Mouse (Mus musculus) olfactory bulb, adult 2 months (tissue): Measurements from ENCODE around the gene N4bp2l1.

Experiments used
- CTCF ChIP-seq: fragments of 200-500 bp; IDR thresholded peaks from 2 replicates; pipeline ENCODE4 v1.5.1; 2012; ENCODE audit warnings: low read depth, mild to moderate bottlenecking, low read length, moderate library complexity; ENCODE audit not compliant: insufficient read depth
- POLR2A ChIP-seq: fragments of 200-500 bp; IDR thresholded peaks from 2 replicates; pipeline ENCODE4 v1.6.1; 2012; ENCODE audit warnings: mild to moderate bottlenecking, low read depth, low read length, moderate library complexity; ENCODE audit not compliant: insufficient read depth

DNA sequence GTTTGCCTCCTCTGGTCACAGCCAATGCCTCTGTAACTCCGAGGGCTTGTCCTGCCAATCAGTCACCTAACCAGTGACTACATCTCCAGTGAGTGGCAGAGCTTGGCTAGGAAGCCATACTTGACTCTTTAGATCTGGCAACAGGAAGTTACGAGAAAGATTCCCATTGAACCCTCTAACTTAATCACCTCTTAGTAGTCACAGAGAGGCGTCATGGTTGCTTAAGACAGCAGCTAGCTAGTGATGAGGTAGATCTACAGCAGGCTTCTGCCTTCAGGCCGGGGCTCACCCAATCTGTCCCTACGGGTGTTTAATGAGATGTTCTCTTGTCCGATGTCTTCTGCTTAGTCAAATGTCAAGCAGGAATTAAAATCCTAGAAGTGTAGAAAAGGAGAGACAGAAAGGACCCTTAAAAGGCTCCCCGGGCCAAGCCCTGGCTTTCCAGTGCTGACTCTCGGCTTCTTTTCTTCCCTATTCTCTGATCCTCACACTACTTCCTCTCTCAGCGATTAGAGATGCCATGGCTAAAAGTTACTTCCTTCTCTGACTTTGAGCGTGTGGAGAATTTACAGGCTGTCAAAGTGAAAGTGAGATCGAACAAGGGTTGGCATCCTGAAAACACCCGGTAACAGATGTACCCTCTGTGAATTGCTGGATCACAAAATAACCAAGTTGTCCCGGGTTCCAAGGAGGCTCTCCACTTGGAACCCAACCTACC is 4.6 kb downstream of the N4bp2l1 start:
- no peak for TF ChIP-seq CTCF
- no peak for TF ChIP-seq POLR2A
